Mouse (Mus musculus) C2C12 (cell line): Measurements from ENCODE around the gene Pcbp2.

Experiments used
- CEBPB ChIP-seq: IDR thresholded peaks from one replicate; pipeline ENCODE4 v1.6.1; 2011; ENCODE audit warnings: low read depth, mild to moderate bottlenecking, control low read depth, moderate library complexity
- CTCF ChIP-seq: IDR thresholded peaks from one replicate; pipeline ENCODE4 v1.5.1; 2011; ENCODE audit not compliant: control insufficient read depth, insufficient read depth, insufficient read length
- FOSL1 ChIP-seq: IDR thresholded peaks from one replicate; pipeline ENCODE4 v1.8.0; 2011; ENCODE audit warnings: mild to moderate bottlenecking, low read length; ENCODE audit not compliant: poor library complexity, insufficient read depth, severe bottlenecking
- MAX ChIP-seq: IDR thresholded peaks from one replicate; pipeline ENCODE4 v1.6.1; 2011; ENCODE audit warnings: mild to moderate bottlenecking, control low read depth
- MYOD1 ChIP-seq: IDR thresholded peaks from one replicate; pipeline ENCODE4 v1.6.1; 2011; ENCODE audit warnings: low read depth; ENCODE audit not compliant: control insufficient read depth, insufficient read length
- MYOG ChIP-seq: IDR thresholded peaks from one replicate; pipeline ENCODE4 v1.6.1; 2011; ENCODE audit not compliant: control insufficient read depth, insufficient read length; ENCODE audit errors: extremely low read depth
- USF1 ChIP-seq: IDR thresholded peaks from one replicate; pipeline ENCODE4 v1.6.1; 2011; ENCODE audit warnings: low read depth, mild to moderate bottlenecking, control low read depth, moderate library complexity

GRCm38 (mm10) chr15:102421437-102421836 lies 48.9 kb upstream of the Pcbp2 start:
- no peak for TF ChIP-seq USF1
- no peak for TF ChIP-seq CTCF
- no peak for TF ChIP-seq MYOD1
- TF ChIP-seq MAX: no peak
- no peak for TF ChIP-seq MYOG
- no peak for TF ChIP-seq CEBPB
- TF ChIP-seq FOSL1: no peak
